Mouse (Mus musculus) MN1 (cell line): ENCODE data around the gene Ramac.

ENCODE experiments used
- DNase-seq: peaks from one replicate; pipeline ENCODE4 v3.0.0-alpha.2; 2016; ENCODE audit warnings: low spot score

Gene Ramac

DNA sequence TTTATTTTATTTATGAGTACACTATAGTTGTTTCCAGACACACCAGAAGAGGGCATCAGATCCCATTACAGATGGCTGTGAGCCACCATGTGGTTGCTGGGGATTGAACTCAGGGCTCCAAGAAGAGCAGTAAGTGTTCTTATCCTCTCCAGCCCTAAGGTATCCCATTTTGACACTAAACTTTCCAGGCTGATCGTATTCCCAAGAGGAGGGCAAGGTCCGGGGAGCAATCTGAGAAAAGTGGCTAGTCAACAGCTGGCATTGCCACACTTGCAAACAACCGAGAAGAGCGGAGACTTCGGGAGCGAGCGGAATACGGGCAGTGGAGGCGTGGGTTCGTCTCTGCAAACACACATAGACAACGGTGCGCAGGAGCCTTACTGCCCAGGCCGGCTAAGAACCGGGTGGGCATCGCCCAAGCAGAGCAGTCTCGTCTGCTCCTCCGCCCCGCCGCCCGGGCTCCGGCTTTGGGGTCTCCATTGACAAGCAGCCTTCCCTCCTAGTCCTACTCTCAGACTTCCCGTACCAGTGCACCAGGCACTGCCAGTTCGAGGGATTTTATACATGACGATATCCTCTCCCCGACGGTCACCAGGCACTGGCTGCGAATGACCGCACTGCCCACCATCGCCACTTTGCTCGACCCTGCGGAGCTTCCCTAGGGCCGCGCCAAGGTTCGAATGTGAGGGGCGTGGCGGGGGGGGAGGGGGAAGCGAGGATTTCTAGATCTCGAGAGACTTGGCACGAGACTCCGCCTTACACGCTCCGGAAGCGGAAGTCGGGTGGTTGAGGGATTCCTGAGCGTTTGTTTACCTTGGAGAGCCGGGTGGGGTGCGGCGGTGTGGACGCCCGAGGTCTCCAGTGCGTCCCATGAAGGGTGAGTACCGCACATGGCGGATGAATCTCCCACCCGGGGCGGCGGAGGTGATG is at the start of gene Ramac:
TSS of gene Ramac (plus strand) at position 746 of the 930 bp plus-strand sequence.
- DNase-seq = peak; percentile 96

GRCm38 (mm10) chr7:81718657-81719056 is 44.1 kb upstream of the Ramac start:
- DNase-seq = no peak

DNA sequence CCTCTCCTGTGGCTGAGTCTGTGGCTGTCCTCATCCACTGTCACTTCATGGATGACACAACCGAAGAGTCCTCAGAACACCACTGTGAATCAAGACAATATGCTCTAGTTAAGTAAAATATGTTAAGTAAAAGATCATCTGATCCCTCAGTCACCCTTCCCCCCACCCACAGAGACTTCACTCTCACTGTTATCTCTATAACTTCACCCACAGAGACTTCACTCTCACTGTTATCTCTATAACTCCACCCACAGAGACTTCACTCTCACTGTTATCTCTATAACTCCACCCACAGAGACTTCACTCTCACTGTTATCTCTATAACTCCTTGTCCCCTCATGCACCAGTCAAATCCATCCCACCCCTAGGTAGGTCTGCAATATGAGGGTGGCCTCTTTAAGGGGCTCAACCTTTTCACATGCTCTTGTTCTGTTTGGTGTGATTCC is 43.5 kb upstream of the Ramac start:
- DNase-seq = no peak

- no peak for DNase-seq
These were observed 41.5 kb upstream of the Ramac start for GRCm38 (mm10) chr7:81721271-81721670.

DNA sequence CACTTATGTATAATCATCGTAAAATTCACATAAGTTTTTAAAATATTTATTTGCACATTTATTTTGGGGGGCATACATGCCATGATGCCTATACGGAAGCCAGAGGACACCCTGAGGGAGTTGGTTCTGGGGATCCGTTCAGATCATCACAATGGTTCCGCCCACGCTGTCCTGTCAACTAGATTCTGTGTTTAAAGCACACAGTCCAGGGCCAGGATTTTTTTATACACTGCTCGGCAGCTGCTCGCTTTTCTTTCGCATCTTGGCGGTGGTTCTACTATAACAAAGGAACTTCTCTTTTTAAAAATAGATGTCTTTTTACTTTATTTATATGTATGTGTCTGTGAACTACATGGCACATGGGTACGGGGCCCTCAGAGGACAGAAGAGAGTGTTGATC is 38.9 kb upstream of the Ramac start:
- no peak for DNase-seq

DNA sequence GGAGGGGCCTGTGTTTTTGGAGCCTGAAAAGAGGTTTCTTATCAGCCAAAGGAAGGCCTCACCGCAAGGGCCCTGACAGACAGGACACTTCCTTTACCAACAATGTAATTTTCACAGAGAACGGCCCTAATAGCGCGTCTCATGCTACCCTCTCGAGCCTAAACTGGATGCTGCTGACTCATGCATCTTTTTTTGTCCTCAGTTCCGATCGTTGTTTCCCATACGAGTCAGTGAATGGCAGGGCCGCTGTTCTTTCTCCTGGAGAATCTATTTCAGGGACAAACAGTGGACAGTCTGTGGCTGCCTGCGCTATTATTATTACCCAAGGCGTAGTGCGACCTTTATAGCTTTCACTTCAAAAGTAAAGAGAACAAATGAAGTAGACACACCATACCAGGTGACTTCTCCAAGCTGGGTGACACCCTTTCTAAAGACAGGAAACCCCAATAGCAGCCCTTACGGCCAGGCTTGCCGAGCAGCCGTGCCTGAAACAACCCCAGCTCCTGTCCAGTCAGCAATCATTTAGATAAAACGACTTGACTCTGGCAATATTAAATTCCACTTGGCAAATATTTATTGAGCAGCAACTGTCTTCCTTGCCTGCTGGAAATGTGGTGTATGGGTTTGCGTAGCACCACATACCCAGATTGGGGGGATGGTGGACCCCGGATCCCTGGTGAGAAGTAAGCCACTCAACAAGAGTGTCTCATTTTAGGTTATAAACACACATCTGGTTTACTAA is 36.6 kb upstream of the Ramac start:
- DNase-seq = no peak

- no peak for DNase-seq
These were observed 36.1 kb upstream of the Ramac start for GRCm38 (mm10) chr7:81726728-81727005.

- no peak for DNase-seq
These were observed 35.0 kb upstream of the Ramac start for GRCm38 (mm10) chr7:81727716-81728115.

DNA sequence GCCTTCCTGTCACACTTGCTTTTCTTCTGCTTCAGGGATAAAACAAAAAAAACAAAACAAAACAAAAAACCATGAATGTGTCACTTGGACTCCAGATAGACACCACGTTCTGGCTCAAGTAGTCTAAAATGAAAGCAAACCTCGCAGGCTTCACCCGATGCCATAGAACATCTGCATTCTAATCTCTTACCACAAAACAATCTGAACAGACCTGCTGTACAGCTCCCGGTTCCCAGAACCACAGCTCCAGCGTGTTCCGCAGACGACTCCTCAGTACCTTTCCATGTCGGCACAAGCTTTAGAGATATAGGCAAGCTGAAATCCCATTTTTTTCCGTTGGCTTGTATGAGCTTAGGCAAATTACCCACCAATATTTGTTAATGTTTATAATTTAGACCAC is 32.9 kb upstream of the Ramac start:
- no peak for DNase-seq

- DNase-seq = no peak
These were observed 31.5 kb upstream of the Ramac start for GRCm38 (mm10) chr7:81731181-81731651.

DNA sequence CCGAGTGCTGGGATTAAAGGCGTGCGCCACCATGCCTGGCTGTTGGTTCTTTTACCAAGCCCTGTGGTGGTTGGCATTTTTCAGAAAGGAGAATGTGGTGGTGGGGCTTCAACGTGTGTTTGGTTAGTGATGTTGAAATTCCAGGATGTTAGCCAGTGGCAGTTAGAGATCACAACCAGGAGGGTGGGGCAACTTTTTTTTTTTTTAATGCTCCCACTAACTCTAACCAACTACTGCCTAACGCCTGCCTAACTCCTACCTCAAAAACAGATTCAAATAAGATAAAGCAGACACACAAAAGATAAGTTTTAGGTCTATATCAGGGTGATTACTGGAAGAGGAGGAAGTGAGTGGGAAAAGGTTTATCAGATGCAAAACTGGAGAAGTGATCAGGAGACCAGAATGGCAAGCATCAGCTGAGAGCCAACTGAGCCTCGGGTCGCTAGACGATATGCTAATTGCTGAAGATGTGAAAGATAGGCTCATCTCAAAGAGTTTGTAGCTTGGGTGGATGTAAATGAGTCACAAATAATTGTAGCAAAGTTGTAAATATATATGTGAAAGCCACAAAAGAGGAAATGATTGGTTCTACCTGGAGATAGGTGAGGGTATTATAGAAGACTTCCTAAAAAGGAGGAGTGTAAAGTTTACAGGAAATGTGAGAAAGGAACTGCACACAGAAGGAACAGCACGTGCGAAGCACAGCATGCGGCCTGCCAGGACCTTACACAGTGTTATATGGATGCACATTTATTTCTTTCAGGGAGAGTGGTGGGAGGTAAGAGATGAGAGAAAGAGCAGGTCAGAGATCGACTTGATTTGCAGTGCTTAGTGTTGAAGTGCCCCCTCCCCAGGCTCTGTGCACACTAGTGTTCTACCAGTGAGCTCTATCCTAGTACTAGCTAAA is 30.3 kb upstream of the Ramac start:
- no peak for DNase-seq

- DNase-seq = no peak
These were observed 27.3 kb upstream of the Ramac start for GRCm38 (mm10) chr7:81735300-81736048.

GRCm38 (mm10) chr7:81738720-81739385 is 23.9 kb upstream of the Ramac start:
- no peak for DNase-seq

DNA sequence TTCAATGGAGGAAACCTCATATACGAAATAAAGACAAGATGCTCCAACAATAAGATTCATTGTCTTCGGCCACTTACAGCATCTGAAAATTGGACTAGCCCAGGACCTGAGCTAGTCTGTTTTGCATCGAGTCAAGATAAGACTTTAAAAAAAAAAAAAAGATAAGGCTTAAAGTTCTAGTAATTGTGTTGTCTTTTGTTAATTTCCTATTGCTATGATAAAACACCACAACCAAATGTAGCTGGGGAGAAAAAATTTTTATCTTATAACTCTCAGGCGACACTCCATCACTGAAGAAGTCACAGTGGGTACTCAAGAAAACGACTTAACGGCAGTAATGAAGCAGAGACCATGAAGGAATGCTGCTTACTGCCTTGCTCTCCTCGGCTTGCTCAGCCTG is 22.7 kb upstream of the Ramac start:
- DNase-seq = no peak

DNA sequence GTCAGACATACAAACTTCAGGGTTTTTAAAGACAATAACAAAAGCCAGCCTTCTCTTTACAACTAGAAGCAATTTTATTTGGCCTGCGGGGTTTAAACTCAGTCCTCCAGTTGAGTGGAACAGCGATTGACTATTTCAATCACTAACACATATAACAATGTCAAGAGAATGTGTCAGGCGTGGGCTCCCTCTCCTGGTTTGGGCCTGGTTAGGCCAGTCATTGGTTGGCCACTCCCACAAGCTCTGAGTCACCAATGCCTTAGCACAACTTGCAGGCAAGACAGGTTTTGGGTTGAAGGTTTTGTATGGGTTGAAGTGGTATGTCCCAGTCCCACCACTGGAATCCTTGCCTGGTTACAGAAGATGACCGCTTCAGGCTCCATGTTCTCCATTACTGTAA is 18.6 kb upstream of the Ramac start:
- peak; percentile 65 for DNase-seq

DNA sequence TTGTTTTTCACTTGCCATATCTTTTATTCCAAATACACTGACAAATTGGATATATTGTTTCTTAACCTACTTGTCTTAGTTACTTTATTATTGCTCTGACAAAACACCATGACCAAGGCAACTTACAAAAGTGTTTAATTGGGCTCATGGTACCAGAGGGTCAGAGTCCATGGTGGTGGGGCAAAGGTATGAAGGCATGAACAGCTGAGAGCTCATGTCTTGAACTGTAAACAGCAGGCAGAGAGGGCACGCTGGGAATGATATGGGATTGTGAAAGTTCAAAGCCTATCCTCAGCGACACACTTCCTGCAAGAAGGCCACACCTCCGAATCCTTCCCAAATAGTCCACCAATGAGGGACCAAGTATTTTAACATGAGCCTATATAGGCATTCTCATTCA is 14.8 kb upstream of the Ramac start:
- no peak for DNase-seq

DNA sequence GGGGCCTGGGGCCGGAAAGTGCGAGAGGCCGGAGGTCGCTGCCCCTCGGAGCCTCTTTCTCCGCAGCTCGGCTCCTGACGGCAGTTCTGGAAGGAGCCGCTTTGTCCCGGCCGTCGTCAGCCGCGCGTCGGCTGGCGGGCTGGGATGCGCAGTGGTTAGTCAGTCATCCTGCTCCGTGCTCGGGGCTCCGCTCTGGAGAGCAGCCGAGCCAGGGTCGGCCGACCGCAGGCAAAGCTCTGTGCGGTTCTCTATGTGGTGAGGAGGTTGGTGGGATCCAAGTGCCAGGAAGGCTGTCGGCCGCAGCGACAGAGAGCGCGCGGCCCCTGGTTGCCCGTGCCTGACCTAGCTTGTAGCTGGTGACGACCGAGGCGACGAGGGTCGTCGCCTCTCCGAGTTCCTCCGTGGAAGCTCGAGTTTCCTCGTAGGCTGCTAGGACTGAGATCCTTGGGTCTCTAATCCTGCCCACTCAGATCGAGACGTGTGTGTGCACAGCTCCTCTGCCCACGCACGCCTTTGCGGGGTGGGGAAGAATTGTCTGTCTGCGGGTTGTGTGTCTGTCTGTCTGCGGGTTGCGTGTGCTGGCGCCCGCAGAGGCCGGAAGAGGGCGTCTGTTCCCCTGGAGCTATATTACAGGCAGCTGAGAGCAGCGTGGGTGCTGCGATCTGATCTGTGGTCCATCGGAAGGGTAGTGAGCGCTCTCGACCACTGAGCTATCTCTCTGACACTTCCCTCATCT is 553 bp downstream of the Ramac start:
- DNase-seq = peak; percentile 83

GRCm38 (mm10) chr7:81772786-81773539 is 10.2 kb downstream of the Ramac start:
- peak; percentile 48 for DNase-seq

- peak; percentile 56 for DNase-seq
These were observed 12.6 kb downstream of the Ramac start for GRCm38 (mm10) chr7:81775325-81775724.
